Mouse (Mus musculus): ENCODE measurements around the gene Nckipsd. TPM values are rescaled to one million over a fixed set of nuclear protein-coding genes. Genes with fewer than 3 reads are reported as not detected.
A peak's percentile ranks its signal among the peaks of the same experiment; 100 is the strongest.

The Nckipsd gene
- polyA plus RNA-seq, 1 experiment from 2014 or later, result 13.6 TPM

GRCm38 (mm10) chr9:108780959-108781358 lies 27.2 kb upstream of the Nckipsd start:
- H3K27me3 ChIP-seq (ENCODE audit: insufficient read depth, low read length), result no peaks in the 10 kb centered on the region
- no peak for ATAC-seq (replicated peaks; ENCODE audit: low FRiP score, low read depth)
- no peak overlapping the region for H3K9ac ChIP-seq (ENCODE audit: low read depth, low read length)
- peaks cover 11% of the 10 kb centered on the region for H3K4me1 ChIP-seq (replicated peaks; ENCODE audit: insufficient read depth, low read length)
- H3K27ac ChIP-seq, result no peak overlapping the region
- no peaks in the 10 kb centered on the region for H3K9me3 ChIP-seq (replicated peaks; ENCODE audit: low read length)
- no peak for TF ChIP-seq CTCF (IDR thresholded peaks at IDR 0.05; ENCODE audit: low read depth)
- H3K4me3 ChIP-seq (replicated peaks; ENCODE audit: low read depth, low read length), result no peak overlapping the region
- H3K36me3 ChIP-seq (ENCODE audit: insufficient read depth, low read length), result no peaks in the 10 kb centered on the region
- DNase-seq (ENCODE audit: low spot score), result no peak
- 52% methylated on average over 5 of the region's 5 CpGs for WGBS
- no peak overlapping the region for H3K4me2 ChIP-seq (ENCODE audit: low read length)

- Histone ChIP-seq H3K4me3 (replicated peaks; ENCODE audit: low read depth, low read length) (no peak overlapping the region), H3K27me3 (ENCODE audit: insufficient read depth, low read length) (no peaks in the 10 kb centered on the region), H3K4me1 (replicated peaks; ENCODE audit: insufficient read depth, low read length) (peaks cover 16% of the 10 kb centered on the region), H3K9ac (ENCODE audit: low read depth, low read length) (no peak overlapping the region), H3K4me2 (ENCODE audit: low read length) (no peak overlapping the region), H3K9me3 (replicated peaks; ENCODE audit: low read length) (no peaks in the 10 kb centered on the region), H3K36me3 (ENCODE audit: insufficient read depth, low read length) (no peaks in the 10 kb centered on the region), H3K27ac (no peak overlapping the region)
- no peak for TF ChIP-seq CTCF (IDR thresholded peaks at IDR 0.05; ENCODE audit: low read depth)
- DNase-seq (ENCODE audit: low spot score) (no peak), ATAC-seq (replicated peaks; ENCODE audit: low FRiP score, low read depth) (no peak)
- WGBS, result 37% methylated on average over 4 of the region's 4 CpGs
These were observed 26.3 kb upstream of the Nckipsd start for GRCm38 (mm10) chr9:108781891-108782290.

- WGBS, result 18% methylated on average over 9 of the region's 9 CpGs
- Histone ChIP-seq H3K4me1 (replicated peaks; ENCODE audit: insufficient read depth, low read length) (peaks cover 27% of the 10 kb centered on the region), H3K4me2 (ENCODE audit: low read length) (peak overlapping the region; percentile 47), H3K36me3 (ENCODE audit: insufficient read depth, low read length) (no peaks in the 10 kb centered on the region), H3K4me3 (replicated peaks; ENCODE audit: low read depth, low read length) (peak overlapping the region; percentile 82), H3K27me3 (ENCODE audit: insufficient read depth, low read length) (no peaks in the 10 kb centered on the region), H3K27ac (no peak overlapping the region), H3K9me3 (replicated peaks; ENCODE audit: low read length) (no peaks in the 10 kb centered on the region), H3K9ac (ENCODE audit: low read depth, low read length) (no peak overlapping the region)
- ATAC-seq (replicated peaks; ENCODE audit: low FRiP score, low read depth) (peak; percentile 10; the same call in 1 of the 2 replicates), DNase-seq (ENCODE audit: low spot score) (no peak)
- TF ChIP-seq CTCF (IDR thresholded peaks at IDR 0.05; ENCODE audit: low read depth), result no peak
These were observed 25.2 kb upstream of the Nckipsd start for GRCm38 (mm10) chr9:108782836-108783547.

- DNase-seq (ENCODE audit: low spot score) (peak; percentile 98), ATAC-seq (replicated peaks; ENCODE audit: low FRiP score, low read depth) (peak; percentile 99)
- peak within 1 kb of the TSS; percentile 87 for H3K27ac ChIP-seq
- no peak for TF ChIP-seq CTCF (IDR thresholded peaks at IDR 0.05; ENCODE audit: low read depth)
- peak within 1 kb of the TSS; percentile 94 for H3K9ac ChIP-seq (ENCODE audit: low read depth, low read length)
- H3K9me3 ChIP-seq (replicated peaks; ENCODE audit: low read length), result no peaks in the 10 kb centered on the region
- H3K36me3 ChIP-seq (ENCODE audit: insufficient read depth, low read length), result no peaks in the 10 kb centered on the region
- peak within 1 kb of the TSS; percentile 82 for H3K4me3 ChIP-seq (replicated peaks; ENCODE audit: low read depth, low read length)
- no peaks in the 10 kb centered on the region for H3K27me3 ChIP-seq (ENCODE audit: insufficient read depth, low read length)
- peak within 1 kb of the TSS; percentile 60 for H3K4me2 ChIP-seq (ENCODE audit: low read length)
- under 1% methylated on average over 56 of the region's 56 CpGs for WGBS
- H3K4me1 ChIP-seq (replicated peaks; ENCODE audit: insufficient read depth, low read length), result peaks cover 28% of the 10 kb centered on the region
These were observed 24.4 kb upstream of the Nckipsd start, which contains the start of gene Ip6k2 for GRCm38 (mm10) chr9:108783548-108784463. Gene Ip6k2, plus strand, starts transcription at chr9:108783796.

GRCm38 (mm10) chr9:108785416-108785815 lies 22.8 kb upstream of the Nckipsd start:
- no peaks in the 10 kb centered on the region for H3K36me3 ChIP-seq (ENCODE audit: insufficient read depth, low read length)
- ATAC-seq (replicated peaks; ENCODE audit: low FRiP score, low read depth) (no peak), DNase-seq (ENCODE audit: low spot score) (no peak)
- peak overlapping the region; percentile 82 for H3K4me3 ChIP-seq (replicated peaks; ENCODE audit: low read depth, low read length)
- no peak overlapping the region for H3K27ac ChIP-seq
- peaks cover 31% of the 10 kb centered on the region for H3K4me1 ChIP-seq (replicated peaks; ENCODE audit: insufficient read depth, low read length)
- peak overlapping the region; percentile 60 for H3K4me2 ChIP-seq (ENCODE audit: low read length)
- TF ChIP-seq CTCF (IDR thresholded peaks at IDR 0.05; ENCODE audit: low read depth), result no peak
- H3K9ac ChIP-seq (ENCODE audit: low read depth, low read length), result peak overlapping the region; percentile 24; the same call in 1 of the 2 replicates
- H3K9me3 ChIP-seq (replicated peaks; ENCODE audit: low read length), result no peaks in the 10 kb centered on the region
- no peaks in the 10 kb centered on the region for H3K27me3 ChIP-seq (ENCODE audit: insufficient read depth, low read length)

- ATAC-seq (replicated peaks; ENCODE audit: low FRiP score, low read depth) (no peak), DNase-seq (ENCODE audit: low spot score) (no peak)
- no peaks in the 10 kb centered on the region for H3K9me3 ChIP-seq (replicated peaks; ENCODE audit: low read length)
- no peaks in the 10 kb centered on the region for H3K36me3 ChIP-seq (ENCODE audit: insufficient read depth, low read length)
- H3K9ac ChIP-seq (ENCODE audit: low read depth, low read length), result no peak overlapping the region
- no peaks in the 10 kb centered on the region for H3K27me3 ChIP-seq (ENCODE audit: insufficient read depth, low read length)
- no peak overlapping the region for H3K4me3 ChIP-seq (replicated peaks; ENCODE audit: low read depth, low read length)
- 60% methylated on average over 1 of the region's 1 CpGs for WGBS
- H3K4me2 ChIP-seq (ENCODE audit: low read length), result peak overlapping the region; percentile 14; the same call in 1 of the 2 replicates
- H3K27ac ChIP-seq, result no peak overlapping the region
- peaks cover 31% of the 10 kb centered on the region for H3K4me1 ChIP-seq (replicated peaks; ENCODE audit: insufficient read depth, low read length)
- TF ChIP-seq CTCF (IDR thresholded peaks at IDR 0.05; ENCODE audit: low read depth), result no peak
These were observed 21.7 kb upstream of the Nckipsd start for GRCm38 (mm10) chr9:108786494-108786893.

Data from kidney, postnatal 0 days (tissue).